Mouse (Mus musculus) cerebellum, adult 2 months (tissue): Measurements from ENCODE around the gene Gm49510. TPM values are rescaled to one million over a fixed set of nuclear protein-coding genes. Genes with fewer than 3 reads are reported as not detected.
A peak's percentile ranks its signal among the peaks of the same experiment; 100 is the strongest.

ENCODE experiments used
- DNase-seq, 2 experiments: peaks; one replicate each; pipeline ENCODE4 v3.0.0; 2021
- H3K27ac ChIP-seq: fragments of 200-500 bp; 2 replicates; pipeline ENCODE4 v1.5.1; 2012; ENCODE audit warnings: low read length, control low read depth, inconsistent platforms; ENCODE audit not compliant: insufficient read depth
- H3K27me3 ChIP-seq: fragments of 200-500 bp; 2 replicates; pipeline ENCODE4 v1.6.1; 2012; ENCODE audit warnings: inconsistent platforms, mild to moderate bottlenecking, low read length, moderate library complexity; ENCODE audit not compliant: control insufficient read depth, insufficient read depth
- H3K4me1 ChIP-seq: fragments of 200-500 bp; 2 replicates; pipeline ENCODE4 v1.6.1; 2011; ENCODE audit warnings: low read length; ENCODE audit not compliant: control insufficient read depth, insufficient read depth
- H3K4me3 ChIP-seq: fragments of 200-500 bp; replicated peaks from 2 replicates; pipeline ENCODE3; 2011; ENCODE audit warnings: mild to moderate bottlenecking, low read depth, low read length, control low read depth; ENCODE audit not compliant: insufficient read depth
- CTCF ChIP-seq: fragments of 200-500 bp; IDR thresholded peaks from 2 replicates; pipeline ENCODE4 v1.5.1; 2011; ENCODE audit warnings: low read depth, mild to moderate bottlenecking, control low read depth, low read length, moderate library complexity, borderline replicate concordance; ENCODE audit not compliant: insufficient read depth
- POLR2A ChIP-seq: fragments of 200-500 bp; IDR thresholded peaks from 2 replicates; pipeline ENCODE4 v1.6.1; 2011; ENCODE audit warnings: low read length, control low read depth, borderline replicate concordance; ENCODE audit not compliant: insufficient read depth
- WGBS: fragments of 180-500 bp; shearing (Covaris S2); methylation state at CpG from one replicate; pipeline ENCODE4 v1.1.7; 2018; 5-methylcytosine and 5-hydroxymethylcytosine counted together
- polyA plus RNA-seq: library from polyadenylated mRNA; depleted of rRNA; stranded (reverse); fragments of >200 nt; gene quantifications from 2 replicates; pipeline ENCODE4 v1.2.3, GENCODE M21; 2012

Gm49510 gene
- polyA plus RNA-seq, 1 experiment: 0.10 TPM

GRCm38 (mm10) chr15:78900585-78901421 is 1.3 kb downstream of the Gm49510 start:
- 69% methylated on average over 18 of the region's 18 CpGs for WGBS
- H3K4me1 ChIP-seq: no peaks in the 10 kb centered on the region; the same call in none of the 2 replicates
- no peaks in the 10 kb centered on the region for H3K27me3 ChIP-seq
- TF ChIP-seq CTCF (no peak), POLR2A (no peak)
- DNase-seq: no peak
- H3K4me3 ChIP-seq: no peak overlapping the region
- H3K27ac ChIP-seq: no peak overlapping the region

- WGBS: 80% methylated on average over 8 of the region's 8 CpGs
- no peak overlapping the region for H3K4me3 ChIP-seq
Observed at GRCm38 (mm10) chr15:78901422-78901789, 1.9 kb downstream of the Gm49510 start.

GRCm38 (mm10) chr15:78903243-78903642 is 3.8 kb downstream of the Gm49510 start:
- TF ChIP-seq CTCF (peak; percentile 83), POLR2A (no peak)
- DNase-seq: peak; percentile 76 to 82
- no peak overlapping the region for H3K4me3 ChIP-seq
- H3K4me1 ChIP-seq: no peaks in the 10 kb centered on the region; the same call in 1 of the 2 replicates
- WGBS: 3% methylated on average over 2 of the region's 2 CpGs
- H3K27me3 ChIP-seq: no peaks in the 10 kb centered on the region
- H3K27ac ChIP-seq: no peak overlapping the region

More at GRCm38 (mm10) chr15:78901422-78901789, 1.9 kb downstream of the Gm49510 start:
- H3K27ac ChIP-seq: no peak overlapping the region
- no peaks in the 10 kb centered on the region for H3K27me3 ChIP-seq
- no peak for DNase-seq
- no peaks in the 10 kb centered on the region; the same call in none of the 2 replicates for H3K4me1 ChIP-seq
- TF ChIP-seq CTCF (no peak), POLR2A (no peak)

GRCm38 (mm10) chr15:78908399-78908798 is 8.9 kb downstream of the Gm49510 start:
- TF ChIP-seq CTCF: no peak
- no peak for TF ChIP-seq POLR2A
- Histone ChIP-seq H3K27me3 (no peaks in the 10 kb centered on the region), H3K4me3 (no peak overlapping the region), H3K4me1 (no peaks in the 10 kb centered on the region), H3K27ac (no peak overlapping the region)
- WGBS: 80% methylated on average over 7 of the region's 7 CpGs
- DNase-seq: no peak

- H3K27me3 ChIP-seq: no peaks in the 10 kb centered on the region
- no peak for DNase-seq
- H3K27ac ChIP-seq: no peak overlapping the region
- no peak for TF ChIP-seq CTCF
- TF ChIP-seq POLR2A: no peak
- WGBS: 83% methylated on average over 8 of the region's 8 CpGs
- H3K4me3 ChIP-seq: no peak overlapping the region
- no peaks in the 10 kb centered on the region for H3K4me1 ChIP-seq
Observed at GRCm38 (mm10) chr15:78908982-78909381, 9.5 kb downstream of the Gm49510 start.

GRCm38 (mm10) chr15:78912040-78912439 is 12.6 kb downstream of the Gm49510 start:
- DNase-seq: peak; percentile 54 to 59
- no peaks in the 10 kb centered on the region for H3K27me3 ChIP-seq
- 31% methylated on average over 9 of the region's 9 CpGs for WGBS
- no peak overlapping the region for H3K4me3 ChIP-seq
- H3K27ac ChIP-seq: no peak overlapping the region
- peaks cover 6% of the 10 kb centered on the region; the same call in 1 of the 2 replicates for H3K4me1 ChIP-seq
- peak; percentile 50; the same call in 1 of the 2 replicates for TF ChIP-seq CTCF
- TF ChIP-seq POLR2A: no peak

GRCm38 (mm10) chr15:78913632-78914090 is 14.2 kb downstream of the Gm49510 start, which contains the start of gene Pdxp:
Gene Pdxp, plus strand, starts transcription at chr15:78913919.
- Histone ChIP-seq H3K27me3 (no peaks in the 10 kb centered on the region), H3K27ac (peak within 1 kb of the TSS; percentile 72), H3K4me1 (peaks cover 17% of the 10 kb centered on the region), H3K4me3 (peak within 1 kb of the TSS; percentile 98)
- TF ChIP-seq POLR2A (peak; percentile 84), CTCF (no peak)
- under 1% methylated on average over 51 of the region's 51 CpGs for WGBS
- peak; percentile 97 to 99 for DNase-seq

GRCm38 (mm10) chr15:78914091-78914822 is 14.8 kb downstream of the Gm49510 start:
- under 1% methylated on average over 81 of the region's 87 CpGs for WGBS
- H3K27me3 ChIP-seq: no peaks in the 10 kb centered on the region

More at GRCm38 (mm10) chr15:78914091-78914822, 14.8 kb downstream of the Gm49510 start:
- H3K4me3 ChIP-seq: peak overlapping the region; percentile 98
- peaks cover 17% of the 10 kb centered on the region for H3K4me1 ChIP-seq
- TF ChIP-seq CTCF: no peak
- TF ChIP-seq POLR2A: no peak
- peak; percentile 74 to 80 for DNase-seq
- peak overlapping the region; percentile 72 for H3K27ac ChIP-seq
